Mouse (Mus musculus) kidney, postnatal 36 days (tissue): ENCODE data around the gene Dis3l2.

Experiments used
- DNase-seq, 2 experiments: peaks; one replicate each; pipeline ENCODE4 v3.0.0; 2021 to 2022; ENCODE audit warnings: mixed read lengths in 2 of 2

Gene Dis3l2

DNA sequence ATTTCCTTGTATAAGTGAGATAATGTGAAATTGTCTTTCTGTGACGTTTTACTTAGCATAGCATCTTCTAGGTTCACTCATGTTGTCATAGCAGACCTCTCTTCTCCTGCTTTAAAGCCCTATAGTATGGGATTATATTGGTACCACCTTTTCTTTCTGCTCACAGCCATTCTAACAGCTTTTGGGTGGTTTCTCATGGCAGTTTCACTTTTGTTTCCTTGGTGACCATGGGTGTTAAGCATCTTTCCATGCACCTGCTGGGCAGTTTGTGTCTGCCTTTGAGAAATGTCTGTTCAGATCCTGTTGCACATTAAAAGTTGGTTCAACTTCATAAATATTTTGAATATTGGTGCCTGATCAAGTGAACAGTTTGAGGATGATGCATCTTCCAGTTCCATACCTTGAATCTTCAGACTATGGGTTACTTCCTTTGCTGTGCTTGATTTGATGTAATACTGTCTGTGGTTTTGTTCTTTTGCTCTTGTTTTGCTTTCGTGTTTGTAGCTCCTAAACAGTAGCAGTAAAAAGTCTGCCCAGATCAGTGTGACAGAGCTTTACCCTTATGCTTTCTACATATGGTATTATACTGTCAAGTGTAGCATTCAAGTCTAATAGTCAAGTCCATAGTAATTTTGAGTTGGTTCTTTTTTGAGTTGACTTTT is 29.7 kb downstream of the Dis3l2 start:
- no peak for DNase-seq

- DNase-seq = no peak
Measured at GRCm38 (mm10) chr1:86736414-86736813, 32.8 kb downstream of the Dis3l2 start.

GRCm38 (mm10) chr1:86742896-86743295 is 39.3 kb downstream of the Dis3l2 start:
- no peak for DNase-seq

DNA sequence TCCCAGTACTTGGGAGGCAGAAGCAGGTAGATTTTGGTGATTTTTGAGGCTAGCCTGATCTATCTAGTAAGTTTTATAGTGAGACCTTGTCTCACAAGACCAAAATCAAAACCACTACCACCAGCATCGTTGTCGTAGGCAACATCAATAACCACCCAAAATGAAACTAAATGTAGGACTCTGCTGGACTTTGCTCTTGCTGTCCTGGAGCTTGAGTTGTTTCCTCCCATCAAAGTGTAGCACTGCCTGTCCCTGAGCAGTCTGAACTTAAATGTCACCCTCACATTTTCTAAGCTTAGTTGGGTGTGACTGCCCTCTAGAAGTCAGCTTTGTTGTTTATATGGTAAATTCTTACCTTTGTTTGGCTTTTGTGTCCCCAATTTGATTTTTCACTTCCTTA is 43.4 kb downstream of the Dis3l2 start:
- no peak for DNase-seq

DNA sequence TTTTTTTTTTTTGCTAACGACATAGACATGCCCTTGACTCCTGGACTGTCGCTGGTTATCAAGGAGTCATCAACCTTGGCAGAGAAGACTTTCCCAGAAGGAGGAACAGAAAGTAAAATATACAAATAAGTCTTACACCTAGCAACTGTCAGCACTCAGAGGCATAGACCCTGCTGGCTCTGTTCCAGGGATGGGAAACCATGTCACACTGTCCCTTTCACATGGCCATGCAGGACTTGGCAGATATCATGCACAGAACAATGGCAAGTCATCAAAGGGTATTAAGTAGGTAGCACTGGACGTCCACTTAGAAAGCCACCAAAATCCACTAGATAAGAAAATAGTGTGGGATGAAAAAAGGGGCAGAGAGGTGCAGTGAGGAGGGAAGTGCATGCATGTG is 46.5 kb downstream of the Dis3l2 start:
- DNase-seq = no peak

DNA sequence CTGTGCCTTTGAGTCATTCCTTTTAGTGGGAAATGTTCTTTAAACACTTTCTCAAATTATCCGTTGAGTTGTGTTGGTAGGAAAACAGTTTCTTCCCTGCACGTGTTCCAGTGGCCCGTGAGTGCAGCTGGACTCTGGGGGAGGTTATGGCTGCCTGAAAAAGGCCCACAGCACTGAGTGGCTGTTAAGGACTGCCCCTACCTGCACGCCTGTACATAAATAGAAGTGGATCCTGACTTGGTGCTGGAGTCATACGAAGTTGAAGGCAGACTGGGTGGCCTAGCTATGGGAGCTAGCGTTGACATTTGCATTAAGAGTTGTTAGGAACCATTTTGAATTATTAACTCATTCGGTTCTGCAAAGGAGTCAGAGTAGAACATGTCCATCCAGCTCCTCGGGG is 49.8 kb downstream of the Dis3l2 start:
- no peak for DNase-seq

- DNase-seq = no peak
Measured at GRCm38 (mm10) chr1:86754335-86754734, 50.7 kb downstream of the Dis3l2 start.

DNA sequence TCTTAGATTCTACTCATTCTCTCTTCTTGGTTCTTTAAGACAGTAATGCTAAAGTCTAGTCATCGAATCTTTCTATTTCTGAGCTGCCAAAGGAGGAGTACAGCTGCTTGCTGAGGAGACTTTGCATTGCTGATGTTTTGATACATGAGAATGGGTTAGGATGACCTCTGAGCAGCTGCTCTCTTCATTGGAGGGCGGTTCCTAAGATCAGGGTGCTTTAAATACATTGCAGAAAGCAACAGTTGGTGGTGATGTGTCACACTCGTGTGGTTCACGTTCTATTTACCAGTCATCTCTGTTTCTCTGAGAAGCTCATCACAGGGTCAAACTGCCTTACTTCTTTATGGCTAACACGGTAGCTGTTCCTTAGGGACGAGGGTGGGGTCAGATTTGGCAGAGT is 54.5 kb downstream of the Dis3l2 start:
- DNase-seq = no peak

GRCm38 (mm10) chr1:86762161-86762560 is 58.6 kb downstream of the Dis3l2 start:
- no peak for DNase-seq

DNA sequence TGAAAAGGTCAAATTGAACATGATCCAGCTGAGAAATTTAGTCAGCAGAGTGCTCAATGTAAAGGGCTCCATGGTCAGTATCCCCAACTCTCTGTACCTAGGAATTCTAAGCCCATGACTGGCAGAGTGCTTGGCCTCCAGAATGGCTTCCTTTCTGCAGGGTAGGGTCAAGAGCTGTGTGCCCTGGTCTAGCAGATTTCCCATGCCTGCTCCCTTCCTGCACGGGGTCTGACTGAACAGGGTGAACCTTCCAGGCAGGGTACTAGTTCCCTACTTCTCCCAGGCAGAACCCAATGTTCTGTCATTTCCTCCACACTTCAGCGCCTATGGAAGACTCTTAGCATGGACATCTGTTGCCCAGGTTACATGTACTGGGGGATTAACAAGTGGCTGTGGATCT is 97.6 kb downstream of the Dis3l2 start:
- DNase-seq = no peak

- no peak for DNase-seq
Measured at GRCm38 (mm10) chr1:86811756-86812155, 108.1 kb downstream of the Dis3l2 start.

DNA sequence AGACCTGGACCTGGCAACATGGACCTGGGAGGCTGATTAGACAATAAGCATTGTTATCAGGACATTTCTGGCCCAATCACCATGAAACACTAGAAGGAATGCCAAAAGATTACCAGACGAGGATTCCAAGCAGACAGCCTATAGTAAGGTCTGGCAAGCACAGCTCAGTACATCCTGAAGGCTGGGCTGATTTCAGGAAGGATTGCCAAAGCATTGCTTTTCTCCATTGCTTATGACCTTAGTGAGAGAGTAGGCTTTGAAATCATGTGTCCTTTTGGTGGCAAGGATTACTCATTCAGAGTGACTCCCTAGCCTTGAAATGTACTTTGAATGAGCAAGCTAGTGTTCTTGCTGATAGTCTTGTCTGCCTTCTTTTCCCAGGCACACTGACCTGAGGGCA is 118.7 kb downstream of the Dis3l2 start:
- DNase-seq = no peak

DNA sequence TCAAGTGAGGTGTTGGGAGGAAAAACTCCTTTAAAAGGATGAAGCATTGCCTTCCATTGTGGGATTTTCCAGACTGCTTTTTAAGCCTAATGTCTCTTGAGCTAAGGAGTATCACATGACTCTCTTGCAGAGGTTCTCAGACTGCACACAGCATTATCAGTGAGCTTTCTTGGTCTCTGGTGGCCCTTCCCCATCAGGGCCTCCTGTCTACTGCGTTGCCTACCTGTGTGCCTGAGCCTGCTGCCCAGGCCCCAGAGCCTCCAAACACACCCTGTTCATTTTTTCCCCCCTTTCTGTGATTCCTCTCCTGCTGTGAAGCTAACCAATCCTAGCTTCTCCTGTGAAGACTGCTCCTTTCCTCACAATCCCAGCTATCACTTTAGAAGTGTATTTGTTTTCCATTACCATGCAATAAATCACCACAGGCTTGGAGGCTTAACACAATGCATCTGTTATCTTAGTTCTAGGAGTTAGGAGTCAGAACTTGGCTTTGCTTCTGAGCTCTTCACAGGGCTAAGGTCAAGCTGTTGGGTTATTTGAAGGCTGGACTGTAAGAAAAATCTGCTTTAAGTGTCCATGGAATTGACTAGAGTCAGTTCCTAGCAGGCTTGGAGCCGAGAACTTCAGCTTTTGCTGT is 130.9 kb downstream of the Dis3l2 start:
- DNase-seq = peak in 1 of 2 experiments; percentile 9

- DNase-seq = no peak
Measured at GRCm38 (mm10) chr1:86834988-86835387, 131.4 kb downstream of the Dis3l2 start.

GRCm38 (mm10) chr1:86850754-86851153 is 147.1 kb downstream of the Dis3l2 start:
- no peak for DNase-seq

DNA sequence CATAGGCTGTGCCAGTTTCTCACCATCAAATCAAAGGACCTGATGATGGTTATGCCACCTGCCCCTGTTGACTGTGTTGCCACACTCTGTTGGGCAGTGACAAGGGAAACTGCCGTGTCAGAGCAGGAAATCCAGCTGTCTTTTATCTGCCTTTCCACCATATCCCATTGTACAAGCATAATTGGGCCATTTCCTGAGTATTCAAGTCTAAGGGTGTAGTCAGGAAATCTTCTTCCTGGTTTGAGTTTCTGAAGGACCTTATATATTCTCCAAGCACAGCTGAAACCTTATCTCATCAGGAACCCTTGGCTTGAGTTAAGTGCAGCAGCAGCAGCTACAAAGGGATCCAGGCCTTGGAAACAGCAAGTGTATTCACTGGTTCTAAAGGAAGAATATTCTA is 155.3 kb downstream of the Dis3l2 start:
- peak in 1 of 2 experiments; percentile 9 for DNase-seq

- no peak for DNase-seq
Measured at GRCm38 (mm10) chr1:86859371-86859770, 155.8 kb downstream of the Dis3l2 start.

GRCm38 (mm10) chr1:86873745-86874144 is 170.1 kb downstream of the Dis3l2 start:
- DNase-seq = no peak

GRCm38 (mm10) chr1:86878743-86879142 is 175.1 kb downstream of the Dis3l2 start:
- DNase-seq = no peak

DNA sequence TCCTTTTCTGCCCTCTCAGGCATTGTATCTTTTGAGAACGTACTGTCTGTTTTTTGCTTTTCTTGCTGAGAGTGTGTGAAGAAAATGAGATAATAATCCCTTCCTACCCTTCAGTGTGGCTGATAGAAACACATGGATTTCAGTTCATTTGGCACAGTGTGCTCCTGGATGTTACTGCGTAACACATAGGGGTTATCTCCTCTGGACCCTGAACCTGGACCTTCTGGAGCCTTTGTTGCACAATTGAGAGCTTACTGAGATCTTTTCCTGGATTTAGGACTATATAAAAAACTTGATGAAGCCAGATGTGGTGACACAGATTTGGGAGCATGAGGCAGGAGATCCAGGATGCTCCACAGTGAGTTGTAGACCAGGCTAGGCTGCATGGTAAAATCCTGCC is 175.9 kb downstream of the Dis3l2 start:
- DNase-seq = no peak

DNA sequence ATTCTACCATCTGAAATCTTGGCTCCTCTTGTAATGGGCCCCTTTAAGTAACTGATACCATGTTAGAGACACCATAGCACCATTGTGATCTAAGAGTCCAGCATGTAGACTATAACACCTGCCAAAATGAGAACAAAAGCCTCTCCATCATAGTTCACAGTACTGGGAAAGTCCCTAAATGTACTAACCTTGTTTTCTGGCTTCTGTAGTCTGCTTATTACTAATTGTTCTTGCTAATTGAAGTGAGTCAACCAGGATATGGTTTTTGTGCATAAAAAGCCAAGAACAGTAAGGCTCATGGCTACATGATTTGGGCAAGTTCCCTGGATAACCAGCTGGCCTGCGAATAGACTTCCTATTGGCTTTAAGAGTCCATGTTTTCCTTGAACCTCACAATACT is 183.5 kb downstream of the Dis3l2 start:
- DNase-seq = no peak

- no peak for DNase-seq
Measured at GRCm38 (mm10) chr1:86912481-86912880, 208.9 kb downstream of the Dis3l2 start.

DNA sequence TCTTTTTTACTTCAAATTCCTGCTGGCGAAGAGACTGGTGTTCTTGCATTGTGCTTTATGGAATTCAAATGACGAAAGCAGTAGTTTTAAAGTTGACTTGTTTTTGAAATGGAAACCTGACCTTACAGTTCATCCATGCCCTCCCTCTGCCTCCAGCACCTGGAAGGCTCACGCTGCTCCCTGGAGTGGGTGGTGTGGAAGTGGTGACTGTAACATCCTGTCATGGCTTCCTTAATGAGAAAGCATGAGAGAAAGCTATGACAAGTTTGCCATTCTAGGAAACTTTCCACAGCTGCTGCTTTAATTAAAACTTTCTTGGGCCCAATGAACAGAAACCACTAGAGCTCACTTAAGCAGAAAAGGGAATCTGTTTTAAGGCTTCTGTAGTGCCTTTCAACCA is 210.3 kb downstream of the Dis3l2 start:
- DNase-seq = no peak

- DNase-seq = no peak
Measured at GRCm38 (mm10) chr1:86914697-86915096, 211.1 kb downstream of the Dis3l2 start.
